Mouse (Mus musculus): ENCODE measurements around the gene Gltpd2. TPM values are rescaled to one million over a fixed set of nuclear protein-coding genes. Genes with fewer than 3 reads are reported as not detected.

The Gltpd2 gene
- polyA plus RNA-seq, 1 experiment, result not detected

DNA sequence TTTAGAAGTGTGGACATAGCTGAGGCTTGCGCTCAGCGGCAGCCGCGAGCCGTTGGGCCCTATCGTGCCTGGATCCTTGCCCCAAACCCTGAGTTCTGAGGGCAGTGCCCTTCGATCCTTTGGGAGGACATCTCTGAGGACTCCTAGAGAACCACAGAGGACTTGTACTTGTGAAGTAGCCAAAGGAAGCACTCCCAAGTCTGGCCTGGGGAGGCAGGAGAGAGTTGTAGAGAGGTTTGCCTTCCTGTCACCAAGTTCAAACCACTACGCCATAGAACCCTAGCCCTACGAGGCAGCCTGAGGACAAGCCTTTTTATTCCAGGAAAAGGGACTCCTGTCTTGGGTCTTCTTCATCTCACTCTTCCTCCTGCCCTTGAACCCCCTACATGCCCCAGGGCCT, 38.5 kb downstream of the Gltpd2 start:
- Histone ChIP-seq H3K4me3 (ENCODE audit: insufficient read depth, low read length) (no peak overlapping the region), H3K27ac (ENCODE audit: insufficient read depth, low read depth, low read length) (no peak overlapping the region), H3K4me1 (ENCODE audit: control insufficient read depth, insufficient read depth, low read length) (no peaks in the 10 kb centered on the region)
- TF ChIP-seq POLR2A (IDR thresholded peaks at IDR 0.05; ENCODE audit: borderline replicate concordance, low read depth, low read length) (no peak), CTCF (IDR thresholded peaks at IDR 0.05; ENCODE audit: low read depth, low read length) (no peak)

DNA sequence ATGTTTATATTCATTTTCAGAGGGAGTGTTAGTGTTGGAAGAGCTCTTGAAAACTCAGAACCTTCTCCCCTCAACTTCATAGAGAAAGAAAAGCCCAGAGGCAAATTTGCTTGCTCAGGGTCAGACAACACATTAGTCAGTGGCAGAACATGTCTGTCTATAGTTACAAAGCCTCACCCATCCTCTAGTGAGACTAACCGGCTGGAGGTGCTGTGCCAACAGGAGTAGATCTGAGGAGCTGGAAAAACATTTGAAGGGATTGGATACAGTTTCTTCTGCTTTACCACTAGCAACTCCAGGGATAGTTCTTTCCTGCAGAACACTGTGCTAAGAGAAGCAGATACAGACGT, 42.9 kb downstream of the Gltpd2 start:
- H3K4me1 ChIP-seq (ENCODE audit: control insufficient read depth, insufficient read depth, low read length), result peaks cover 13% of the 10 kb centered on the region
- H3K27ac ChIP-seq (ENCODE audit: insufficient read depth, low read depth, low read length), result no peak overlapping the region
- peak overlapping the region; percentile 68 for H3K4me3 ChIP-seq (ENCODE audit: insufficient read depth, low read length)
- no peak for TF ChIP-seq POLR2A (IDR thresholded peaks at IDR 0.05; ENCODE audit: borderline replicate concordance, low read depth, low read length)
- no peak for TF ChIP-seq CTCF (IDR thresholded peaks at IDR 0.05; ENCODE audit: low read depth, low read length)

DNA sequence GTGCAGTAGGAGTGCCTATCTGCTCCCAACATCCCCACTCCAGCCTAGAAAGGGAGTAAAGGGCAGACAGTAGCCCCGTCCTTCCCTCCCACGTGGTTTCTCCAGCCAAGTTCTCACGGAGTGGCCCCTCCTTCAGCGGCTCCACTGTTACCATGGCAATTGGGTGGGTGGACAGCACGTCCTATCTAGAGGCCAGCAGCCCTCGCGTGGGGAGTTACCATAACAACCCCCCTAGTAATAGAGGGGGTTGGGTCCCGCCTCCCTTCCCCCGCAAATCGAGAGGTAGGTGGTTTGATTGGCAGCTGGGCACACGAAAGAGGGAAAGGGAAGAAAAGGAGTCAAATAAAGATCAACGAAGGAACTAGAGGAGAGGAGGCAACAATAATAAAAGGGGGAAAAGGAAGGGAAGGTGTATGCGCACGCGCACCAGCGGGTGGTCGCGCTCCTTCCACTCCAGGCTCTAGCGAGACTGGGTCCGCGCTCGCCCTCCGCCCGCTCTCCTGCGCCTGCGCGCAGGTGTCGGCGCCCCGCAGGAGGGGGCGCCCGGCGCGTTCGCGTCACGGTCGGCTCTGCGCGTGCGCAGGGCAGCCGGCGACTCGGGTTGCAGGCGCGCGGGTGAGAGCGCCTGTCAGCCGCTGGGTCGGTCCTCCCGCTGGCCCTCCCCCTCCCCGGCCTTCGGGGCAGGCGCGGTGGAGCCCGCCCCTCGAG, 43.4 kb downstream of the Gltpd2 start, which contains the start of gene Mink1:
Mink1 (plus strand) TSS at position 595 of the 708 bp plus-strand sequence.
- Histone ChIP-seq H3K27ac (ENCODE audit: insufficient read depth, low read depth, low read length) (peak within 1 kb of the TSS; percentile 73), H3K4me1 (ENCODE audit: control insufficient read depth, insufficient read depth, low read length) (peaks cover 13% of the 10 kb centered on the region), H3K4me3 (ENCODE audit: insufficient read depth, low read length) (peak within 1 kb of the TSS; percentile 68)
- no peak for TF ChIP-seq CTCF (IDR thresholded peaks at IDR 0.05; ENCODE audit: low read depth, low read length)
- no peak for TF ChIP-seq POLR2A (IDR thresholded peaks at IDR 0.05; ENCODE audit: borderline replicate concordance, low read depth, low read length)

DNA sequence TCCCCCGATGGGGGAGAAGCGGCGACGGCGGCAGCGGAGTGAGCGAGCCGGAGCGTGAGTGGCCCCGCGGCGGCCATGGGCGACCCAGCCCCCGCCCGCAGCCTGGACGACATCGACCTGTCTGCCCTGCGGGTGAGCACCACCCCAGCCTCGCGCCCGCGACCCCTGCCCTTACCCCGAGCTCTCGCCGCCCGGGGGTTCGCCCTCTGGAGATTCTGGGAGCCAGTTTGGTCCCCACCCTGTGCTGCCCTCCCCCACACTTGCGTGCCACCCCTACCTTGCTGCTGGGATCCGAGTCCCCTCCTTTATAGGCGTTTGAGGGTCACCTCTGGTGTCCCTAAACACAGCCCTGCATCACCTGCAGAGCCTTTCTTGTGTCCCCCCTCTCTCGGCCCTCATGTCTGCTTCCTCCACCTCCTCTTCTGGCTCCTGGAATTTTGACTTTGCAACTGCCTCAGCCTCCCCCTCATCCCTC, 44.0 kb downstream of the Gltpd2 start:
- Histone ChIP-seq H3K4me1 (ENCODE audit: control insufficient read depth, insufficient read depth, low read length) (peaks cover 16% of the 10 kb centered on the region), H3K4me3 (ENCODE audit: insufficient read depth, low read length) (peak overlapping the region; percentile 68), H3K27ac (ENCODE audit: insufficient read depth, low read depth, low read length) (peak overlapping the region; percentile 73)
- TF ChIP-seq CTCF (IDR thresholded peaks at IDR 0.05; ENCODE audit: low read depth, low read length) (no peak), POLR2A (IDR thresholded peaks at IDR 0.05; ENCODE audit: borderline replicate concordance, low read depth, low read length) (no peak)

DNA sequence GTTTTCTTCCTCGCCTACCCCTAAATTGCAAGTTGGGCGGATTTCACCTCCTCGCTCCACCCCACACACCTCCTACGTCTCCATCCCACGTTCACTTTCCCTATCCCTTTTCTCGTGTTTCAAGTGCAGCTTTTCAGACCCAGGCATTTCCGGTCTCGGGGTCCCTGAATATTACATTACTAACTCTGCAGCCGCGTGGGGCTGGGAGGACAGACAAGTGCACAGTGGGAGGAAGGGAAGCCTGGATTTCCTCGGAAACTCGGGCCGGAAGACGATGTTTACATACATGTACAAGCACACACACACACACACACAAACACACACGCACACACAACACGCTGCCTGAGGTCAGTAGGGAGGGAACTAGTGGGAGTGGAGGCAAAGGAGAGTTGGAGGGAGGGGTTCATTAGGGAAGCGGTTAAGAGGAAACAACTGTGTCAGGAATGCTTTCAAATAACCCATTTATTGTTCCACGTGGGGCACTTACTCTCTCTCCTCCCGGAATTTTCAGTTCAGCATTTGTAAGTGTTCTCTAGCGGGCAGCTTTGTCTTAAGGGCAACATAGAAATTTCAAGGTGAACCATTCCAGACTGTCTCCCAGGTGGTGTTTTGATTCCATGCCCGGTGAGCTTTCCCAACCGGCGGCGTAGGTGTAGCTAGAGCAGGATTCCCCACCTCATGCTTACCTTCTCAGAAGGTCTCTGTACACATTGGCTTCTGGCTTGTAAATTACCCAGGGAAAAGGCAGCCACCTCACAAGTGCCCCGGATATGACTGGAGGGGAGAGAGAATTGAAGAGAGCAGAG, 44.7 kb downstream of the Gltpd2 start:
- Histone ChIP-seq H3K27ac (ENCODE audit: insufficient read depth, low read depth, low read length) (peak overlapping the region; percentile 73), H3K4me1 (ENCODE audit: control insufficient read depth, insufficient read depth, low read length) (peaks cover 21% of the 10 kb centered on the region), H3K4me3 (ENCODE audit: insufficient read depth, low read length) (peak overlapping the region; percentile 68)
- no peak for TF ChIP-seq POLR2A (IDR thresholded peaks at IDR 0.05; ENCODE audit: borderline replicate concordance, low read depth, low read length)
- TF ChIP-seq CTCF (IDR thresholded peaks at IDR 0.05; ENCODE audit: low read depth, low read length), result no peak

DNA sequence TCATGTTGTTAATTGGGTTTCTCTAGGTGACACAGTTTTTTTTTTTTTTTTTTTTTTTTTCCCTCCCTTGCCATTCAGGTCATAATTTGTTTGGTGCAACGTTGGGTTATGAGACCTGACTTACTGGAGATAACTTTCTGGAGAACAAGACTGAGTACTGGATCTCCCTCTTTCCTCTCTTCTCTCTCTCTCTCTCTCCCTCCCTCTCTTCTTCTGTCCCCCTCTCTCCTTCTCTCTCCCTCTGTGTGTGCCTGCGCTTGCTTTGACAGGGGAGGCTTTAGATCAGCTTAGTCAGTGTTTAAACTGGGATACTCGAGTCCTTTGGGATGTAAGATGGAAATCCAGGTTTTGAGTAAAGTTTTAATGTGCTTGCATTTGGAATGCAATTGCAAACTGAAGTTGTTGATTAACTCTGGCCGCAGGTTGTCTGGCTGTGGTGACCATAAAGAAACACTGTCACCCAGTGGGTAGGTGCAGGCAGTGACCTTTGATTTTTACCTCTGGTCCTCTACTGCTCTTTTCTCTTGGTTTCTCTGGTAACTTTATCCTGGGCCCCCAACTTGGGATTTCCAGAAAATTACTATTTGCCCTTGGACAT, 45.4 kb downstream of the Gltpd2 start:
- TF ChIP-seq POLR2A (IDR thresholded peaks at IDR 0.05; ENCODE audit: borderline replicate concordance, low read depth, low read length) (no peak), CTCF (IDR thresholded peaks at IDR 0.05; ENCODE audit: low read depth, low read length) (no peak)
- H3K27ac ChIP-seq (ENCODE audit: insufficient read depth, low read depth, low read length), result no peak overlapping the region
- peak overlapping the region; percentile 68 for H3K4me3 ChIP-seq (ENCODE audit: insufficient read depth, low read length)
- peaks cover 25% of the 10 kb centered on the region for H3K4me1 ChIP-seq (ENCODE audit: control insufficient read depth, insufficient read depth, low read length)

DNA sequence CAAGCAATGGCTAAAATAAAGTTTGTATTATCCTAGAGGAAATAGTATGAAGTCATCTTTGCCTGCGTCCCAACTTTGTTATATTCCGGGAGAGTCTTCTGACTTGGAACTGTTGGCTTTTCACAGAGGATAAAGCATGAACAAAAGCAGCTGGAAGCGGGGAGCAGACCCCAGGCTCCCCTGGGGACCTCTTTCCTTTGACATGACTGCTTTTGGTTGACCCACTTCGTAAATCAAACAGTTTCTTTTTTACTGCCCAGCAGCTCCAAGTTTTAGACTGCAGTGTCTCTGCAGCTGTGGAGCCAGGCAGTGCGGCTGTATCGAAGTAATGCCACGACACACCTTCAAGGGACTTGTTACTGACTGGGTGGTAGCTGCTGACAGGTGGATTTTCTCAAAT, 47.6 kb downstream of the Gltpd2 start:
- no peak overlapping the region for H3K27ac ChIP-seq (ENCODE audit: insufficient read depth, low read depth, low read length)
- peaks cover 36% of the 10 kb centered on the region for H3K4me1 ChIP-seq (ENCODE audit: control insufficient read depth, insufficient read depth, low read length)
- TF ChIP-seq CTCF (IDR thresholded peaks at IDR 0.05; ENCODE audit: low read depth, low read length), result no peak
- TF ChIP-seq POLR2A (IDR thresholded peaks at IDR 0.05; ENCODE audit: borderline replicate concordance, low read depth, low read length), result no peak
- no peak overlapping the region for H3K4me3 ChIP-seq (ENCODE audit: insufficient read depth, low read length)

Other genes starting within 250 kb of the Gltpd2 start
- gene Alox12e, start 196.6 kb upstream of the Gltpd2 start, polyA plus RNA-seq (2012; ENCODE audit: insufficient read depth, insufficient read length, missing spikeins), result not detected in 2 replicates
- 0.46 TPM in 1 of 2 replicates, not detected in the other for gene Alox15, start 167.2 kb upstream of the Gltpd2 start, polyA plus RNA-seq (2012; ENCODE audit: insufficient read depth, insufficient read length, missing spikeins)
- gene Pelp1, start 109.2 kb upstream of the Gltpd2 start, polyA plus RNA-seq (2012; ENCODE audit: insufficient read depth, insufficient read length, missing spikeins), result 19.3 and 21.2 TPM in 2 replicates
- gene Arrb2, start 86.6 kb upstream of the Gltpd2 start, polyA plus RNA-seq (2012; ENCODE audit: insufficient read depth, insufficient read length, missing spikeins), result 520 and 549 TPM in 2 replicates
- 40.5 and 41.6 TPM in 2 replicates for gene Med11, start 67.3 kb upstream of the Gltpd2 start, polyA plus RNA-seq (2012; ENCODE audit: insufficient read depth, insufficient read length, missing spikeins)
- gene Zmynd15, start 59.8 kb upstream of the Gltpd2 start, polyA plus RNA-seq (2012; ENCODE audit: insufficient read depth, insufficient read length, missing spikeins), result 21.7 and 23.7 TPM in 2 replicates
- gene Cxcl16, start 59.2 kb upstream of the Gltpd2 start, polyA plus RNA-seq (2012; ENCODE audit: insufficient read depth, insufficient read length, missing spikeins), result 434 and 456 TPM in 2 replicates
- gene Tm4sf5, start 14.0 kb upstream of the Gltpd2 start, polyA plus RNA-seq (2012; ENCODE audit: insufficient read depth, insufficient read length, missing spikeins), result 4.3 TPM in 2 replicates
- gene Vmo1, start 4.6 kb upstream of the Gltpd2 start, polyA plus RNA-seq (2012; ENCODE audit: insufficient read depth, insufficient read length, missing spikeins), result not detected in 2 replicates
- gene Psmb6, start 6.2 kb downstream of the Gltpd2 start, polyA plus RNA-seq (2012; ENCODE audit: insufficient read depth, insufficient read length, missing spikeins), result 141 and 151 TPM in 2 replicates
- gene Gm40193, start 13.7 kb downstream of the Gltpd2 start, polyA plus RNA-seq (2012; ENCODE audit: insufficient read depth, insufficient read length, missing spikeins), result not detected in 2 replicates
- gene Pld2, start 20.9 kb downstream of the Gltpd2 start, polyA plus RNA-seq (2012; ENCODE audit: insufficient read depth, insufficient read length, missing spikeins), result 58.4 and 60.9 TPM in 2 replicates
- 139 and 151 TPM in 2 replicates for gene Mink1, start 43.7 kb downstream of the Gltpd2 start, polyA plus RNA-seq (2012; ENCODE audit: insufficient read depth, insufficient read length, missing spikeins)
- gene 4930544D05Rik, start 96.7 kb downstream of the Gltpd2 start, polyA plus RNA-seq (2012; ENCODE audit: insufficient read depth, insufficient read length, missing spikeins), result not detected in 2 replicates
- gene Chrne, start 100.0 kb downstream of the Gltpd2 start, polyA plus RNA-seq (2012; ENCODE audit: insufficient read depth, insufficient read length, missing spikeins), result not detected in 2 replicates
- not detected in 2 replicates for gene Gp1ba, start 119.9 kb downstream of the Gltpd2 start, polyA plus RNA-seq (2012; ENCODE audit: insufficient read depth, insufficient read length, missing spikeins)
- gene Rnf167, start 128.0 kb downstream of the Gltpd2 start, polyA plus RNA-seq (2012; ENCODE audit: insufficient read depth, insufficient read length, missing spikeins), result 70.1 and 76.6 TPM in 2 replicates
- gene Slc25a11, start 128.3 kb downstream of the Gltpd2 start, polyA plus RNA-seq (2012; ENCODE audit: insufficient read depth, insufficient read length, missing spikeins), result 99.9 and 110 TPM in 2 replicates
- gene Pfn1, start 135.4 kb downstream of the Gltpd2 start, polyA plus RNA-seq (2012; ENCODE audit: insufficient read depth, insufficient read length, missing spikeins), result 1,781 and 1,801 TPM in 2 replicates
- gene Eno3, start 138.0 kb downstream of the Gltpd2 start, polyA plus RNA-seq (2012; ENCODE audit: insufficient read depth, insufficient read length, missing spikeins), result 4.7 and 7.4 TPM in 2 replicates
- gene Spag7, start 150.2 kb downstream of the Gltpd2 start, polyA plus RNA-seq (2012; ENCODE audit: insufficient read depth, insufficient read length, missing spikeins), result 86.8 and 101 TPM in 2 replicates
- 71.4 and 84.6 TPM in 2 replicates for gene Camta2, start 168.9 kb downstream of the Gltpd2 start, polyA plus RNA-seq (2012; ENCODE audit: insufficient read depth, insufficient read length, missing spikeins)
- 1.7 TPM in 1 of 2 replicates, not detected in the other for gene Inca1, start 181.0 kb downstream of the Gltpd2 start, polyA plus RNA-seq (2012; ENCODE audit: insufficient read depth, insufficient read length, missing spikeins)
- gene Kif1c, start 181.4 kb downstream of the Gltpd2 start, polyA plus RNA-seq (2012; ENCODE audit: insufficient read depth, insufficient read length, missing spikeins), result 56.2 and 57.9 TPM in 2 replicates
- 2.7 and 3.3 TPM in 2 replicates for gene Zfp3, start 245.0 kb downstream of the Gltpd2 start, polyA plus RNA-seq (2012; ENCODE audit: insufficient read depth, insufficient read length, missing spikeins)

All from bone marrow macrophage, adult 2 months (primary cell).